Mouse (Mus musculus) neural tube, embryonic 10.5 days (tissue): ENCODE data around the gene Nepro.
A peak's percentile ranks its signal among the peaks of the same experiment; 100 is the strongest.

Experiments
- DNase-seq: peaks from one replicate; pipeline ENCODE4 v3.0.0-alpha.2; 2017; ENCODE audit warnings: low spot score; ENCODE audit errors: extremely low spot score

Nepro gene

DNA sequence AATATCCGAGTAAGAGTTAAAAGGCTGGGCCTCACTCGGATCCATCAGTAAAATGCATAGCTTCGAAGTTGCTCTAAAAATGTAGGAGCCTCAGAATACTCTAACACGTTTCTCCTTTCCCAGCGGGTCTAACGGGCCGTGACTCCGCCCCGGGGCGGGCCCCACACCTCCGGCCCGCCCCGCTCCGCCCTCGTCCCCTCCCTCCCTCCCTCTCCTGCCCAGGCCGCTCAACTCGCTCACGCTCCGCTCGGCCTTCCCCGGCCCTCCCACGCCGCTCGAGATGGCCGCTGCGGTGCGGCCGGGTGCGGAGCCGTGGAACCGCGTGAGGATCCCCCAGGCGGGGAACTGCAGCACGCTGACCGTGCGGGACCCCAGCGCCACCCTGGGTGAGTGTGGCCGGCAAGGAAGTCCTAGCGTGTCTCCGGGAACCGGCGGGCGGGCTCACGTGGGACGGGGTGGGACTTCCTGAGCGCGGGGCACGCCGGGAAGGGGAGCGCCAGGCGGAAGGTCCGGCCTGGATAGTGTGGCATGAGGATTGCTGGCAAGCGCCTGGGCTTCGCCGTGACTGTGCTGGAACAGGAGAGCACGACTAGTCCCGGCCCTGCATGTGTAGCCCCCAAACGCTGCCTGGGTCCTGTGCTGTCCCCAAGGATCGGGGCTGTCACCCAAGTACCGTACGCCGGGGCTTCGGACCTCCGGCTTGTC is at the start of gene Nepro:
Nepro (plus strand) TSS at position 219 of the 705 bp plus-strand sequence.
- DNase-seq = peak; percentile 99

DNA sequence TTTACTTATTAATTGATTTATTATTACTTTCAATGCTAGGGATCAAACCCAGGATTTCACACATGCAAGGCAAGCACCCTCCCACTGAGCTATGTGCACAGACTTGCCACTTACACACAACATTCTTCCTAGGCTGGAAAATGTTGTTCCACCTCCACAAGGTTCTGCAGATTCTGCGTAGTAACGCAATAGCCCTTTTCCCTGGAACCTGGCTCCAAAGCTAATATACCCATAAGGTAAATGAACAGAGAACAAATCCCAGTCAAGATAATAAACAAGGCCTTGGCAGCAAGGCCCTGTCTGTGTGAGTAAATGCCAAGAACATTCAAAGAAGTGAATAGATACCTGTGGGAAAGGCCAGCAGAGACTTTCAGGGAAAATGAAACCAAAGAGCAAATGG is 47.7 kb upstream of the Nepro start:
- DNase-seq = no peak

DNA sequence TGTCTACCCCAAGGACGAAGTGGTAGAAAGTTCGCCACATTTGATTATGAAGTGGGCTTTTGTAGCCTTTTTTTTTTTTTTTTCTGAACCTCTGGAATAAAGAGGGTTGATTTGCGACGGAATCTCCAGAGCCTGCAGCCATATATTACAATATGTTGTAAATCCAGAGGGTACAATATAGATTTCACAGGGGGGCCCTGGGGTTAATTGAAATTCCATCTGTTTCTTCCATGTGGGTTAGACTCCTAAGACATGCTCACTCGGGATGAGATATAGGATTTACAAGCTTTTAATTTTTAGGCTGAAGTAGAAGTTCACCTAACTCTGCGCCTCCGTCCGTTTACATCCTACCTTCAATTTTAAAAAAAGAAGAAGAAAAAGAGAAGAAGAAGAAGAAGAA is 45.0 kb upstream of the Nepro start:
- DNase-seq = no peak

DNA sequence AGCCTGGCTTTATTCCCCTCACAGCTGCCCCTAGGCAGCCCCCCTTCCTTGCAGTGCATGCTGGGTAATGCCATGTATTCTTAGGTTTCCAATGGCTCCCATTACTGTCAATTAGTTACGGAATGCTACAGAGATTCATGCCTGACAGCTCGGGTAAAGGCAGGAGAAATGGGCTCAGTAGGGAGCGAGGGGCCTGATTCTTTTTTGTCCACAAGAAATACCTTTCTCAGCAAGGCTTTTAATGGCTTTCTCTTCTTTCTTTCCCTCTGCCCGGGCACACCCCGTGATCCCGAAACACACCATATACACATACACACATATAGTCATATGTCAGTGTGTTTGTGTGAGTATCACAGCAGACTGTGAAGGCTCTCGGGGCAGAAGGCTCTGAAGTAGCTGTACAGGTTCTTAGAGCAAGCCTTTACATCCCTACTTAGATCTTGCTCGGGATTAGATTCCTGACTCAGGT is 44.6 kb upstream of the Nepro start:
- peak; percentile 68 for DNase-seq

DNA sequence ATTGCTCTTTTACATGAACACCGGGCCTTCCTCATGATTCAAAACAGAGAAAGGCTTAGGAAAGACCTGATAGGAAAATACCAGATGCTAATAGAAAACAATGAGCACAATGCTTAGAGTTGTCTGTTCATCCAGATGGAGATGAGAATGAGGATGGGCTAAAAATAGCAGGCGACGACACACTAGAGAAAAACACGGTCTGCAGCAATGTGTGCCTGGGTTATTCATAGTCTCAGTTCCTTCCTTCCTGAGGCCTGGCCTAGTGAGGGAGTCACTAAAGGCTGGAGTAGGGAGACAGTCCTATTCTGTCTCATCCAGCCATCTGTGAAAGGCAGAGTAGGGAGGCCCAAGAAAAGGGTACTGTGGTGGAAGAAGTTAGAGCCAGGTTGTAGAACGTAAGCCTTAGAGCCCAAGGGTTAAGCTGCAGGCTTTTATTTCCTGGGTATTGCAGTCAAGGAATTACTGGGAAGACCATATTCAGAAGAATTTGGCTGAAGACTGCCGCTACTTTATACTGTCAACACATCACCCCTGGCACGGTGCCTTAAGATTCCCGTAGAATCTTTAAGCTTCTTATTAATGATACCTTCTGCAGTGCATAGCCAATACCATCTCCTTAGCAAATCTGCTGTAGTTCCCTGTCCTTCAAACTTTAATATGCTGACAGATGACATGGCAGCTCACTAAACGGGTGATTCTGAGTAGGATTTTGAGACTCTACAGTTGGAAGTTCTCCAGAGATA is 43.2 kb upstream of the Nepro start:
- no peak for DNase-seq

DNA sequence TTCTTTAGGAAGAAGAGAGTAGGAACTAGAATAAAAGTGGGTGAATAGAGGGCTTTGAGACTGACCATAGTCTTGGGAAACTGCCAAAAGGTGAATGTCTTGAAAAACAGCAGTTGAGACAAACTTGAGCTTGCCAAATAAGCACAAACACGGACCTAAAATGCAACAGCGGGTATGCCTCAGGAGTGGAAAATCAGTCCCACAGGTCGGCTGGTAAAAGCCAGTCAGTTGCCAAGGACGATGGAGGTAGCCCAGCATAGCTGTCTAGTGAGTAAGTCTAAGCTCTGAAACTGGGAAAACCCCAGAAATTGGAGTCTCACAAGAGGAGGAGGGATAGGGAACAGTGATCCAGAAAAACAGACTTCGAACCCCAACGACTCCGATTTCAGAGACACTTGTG is 39.5 kb upstream of the Nepro start:
- DNase-seq = no peak

DNA sequence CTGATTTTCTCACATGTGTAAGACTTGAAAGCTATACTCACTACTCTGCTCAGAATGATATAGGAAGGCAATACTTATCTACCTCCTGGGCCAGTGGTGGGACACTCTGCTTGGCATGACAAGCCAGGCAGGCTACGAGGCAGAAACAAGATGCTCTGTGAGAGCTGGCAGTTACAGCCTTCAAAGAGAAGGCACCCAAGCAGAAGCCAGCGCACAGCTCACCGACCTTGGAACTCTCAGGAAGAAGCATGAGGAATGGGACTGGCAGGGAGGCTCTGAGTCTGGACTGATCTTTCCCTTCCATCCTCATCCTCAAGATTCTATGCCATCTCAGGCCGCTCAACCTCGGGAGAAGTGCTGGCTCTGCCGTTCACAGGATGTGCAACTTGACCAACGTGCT is 38.7 kb upstream of the Nepro start:
- DNase-seq = no peak

DNA sequence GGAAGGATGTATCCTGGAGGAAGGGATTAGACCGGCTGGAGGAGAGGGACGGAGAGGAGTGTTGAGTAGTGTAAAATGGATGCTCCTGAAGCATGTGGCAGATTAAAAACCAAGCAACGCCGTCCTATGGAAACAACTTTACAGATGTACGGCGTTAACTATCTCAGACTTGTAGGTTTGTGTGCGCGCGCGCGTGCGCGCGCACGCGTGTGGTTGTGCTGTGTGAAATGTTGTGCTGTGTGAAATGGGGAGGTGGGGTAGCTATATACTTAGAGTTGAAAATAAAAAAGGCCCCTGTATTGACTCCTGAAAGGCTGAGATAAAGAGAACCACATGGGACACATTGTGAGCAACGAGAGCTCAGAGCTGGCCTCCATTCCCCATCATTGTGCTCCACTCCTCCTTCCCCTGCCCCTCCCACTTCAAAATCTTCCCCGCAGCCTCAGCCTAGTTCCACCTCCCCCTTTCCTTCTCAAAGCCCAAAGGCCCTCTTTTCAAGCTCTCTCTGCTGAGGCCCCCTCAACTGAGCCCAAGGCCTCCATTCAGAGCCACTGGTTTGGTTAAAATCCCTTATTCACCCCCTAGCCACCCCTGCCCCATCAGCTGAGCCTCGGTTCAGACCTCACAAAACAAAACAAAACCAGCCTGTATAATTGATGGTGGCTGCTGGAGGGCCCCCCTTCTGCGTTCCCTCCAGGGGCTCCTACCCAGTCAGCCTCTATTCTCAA is 36.9 kb upstream of the Nepro start:
- DNase-seq = peak; percentile 40

DNA sequence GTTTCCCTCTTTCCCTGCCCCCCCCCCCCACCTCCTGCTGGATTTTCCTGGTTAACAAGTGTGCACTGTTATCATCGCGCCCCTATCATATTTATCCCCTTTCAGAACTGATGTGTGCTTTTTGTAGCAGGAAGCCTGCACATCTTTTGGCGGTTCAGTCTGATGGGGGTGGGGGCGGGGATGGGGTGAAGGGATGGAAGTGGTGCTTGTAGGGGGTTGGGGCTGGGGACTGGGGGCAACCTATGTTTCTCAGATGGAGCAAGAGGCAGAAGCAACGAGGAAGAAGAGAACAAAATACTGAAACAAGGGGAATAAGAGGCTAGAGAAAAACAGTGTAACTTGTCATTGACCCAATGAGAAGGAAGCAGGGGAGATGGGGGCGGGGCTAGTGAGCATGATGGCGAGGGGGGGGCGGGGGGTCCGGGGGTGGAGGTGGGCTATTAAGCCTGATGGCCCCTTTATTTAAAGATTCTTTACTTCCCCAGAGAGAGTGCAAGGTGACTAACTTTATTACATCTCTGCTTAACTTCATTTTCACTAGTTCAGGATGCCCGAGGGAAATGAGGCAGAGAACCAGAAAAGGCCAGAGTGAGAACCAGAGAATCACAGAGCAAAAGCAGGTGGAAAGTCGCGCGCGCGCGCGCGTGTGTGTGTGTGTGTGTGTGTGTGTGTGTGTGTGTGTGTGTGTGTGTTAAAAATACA is 36.2 kb upstream of the Nepro start:
- peak; percentile 69 for DNase-seq

DNA sequence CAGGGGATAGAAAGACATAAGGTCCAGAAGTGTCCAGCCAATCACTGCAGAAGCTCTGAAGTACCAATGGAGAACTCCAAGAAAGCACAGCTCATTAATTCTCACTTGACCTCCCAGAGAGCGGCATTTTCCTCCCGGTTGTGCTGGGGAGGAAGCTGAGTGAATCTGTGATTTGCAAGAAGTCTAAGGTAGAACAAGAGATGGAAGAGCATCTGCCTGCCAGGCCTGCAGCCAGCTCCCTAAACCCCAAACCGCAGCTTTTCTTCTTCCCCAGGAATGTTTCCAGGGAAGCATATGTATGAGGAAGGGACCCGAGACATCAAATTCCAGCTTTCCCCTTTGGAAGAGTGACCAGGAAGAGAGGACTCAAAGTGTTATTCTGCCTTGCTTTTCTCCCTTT is 35.6 kb upstream of the Nepro start:
- peak; percentile 57 for DNase-seq

DNA sequence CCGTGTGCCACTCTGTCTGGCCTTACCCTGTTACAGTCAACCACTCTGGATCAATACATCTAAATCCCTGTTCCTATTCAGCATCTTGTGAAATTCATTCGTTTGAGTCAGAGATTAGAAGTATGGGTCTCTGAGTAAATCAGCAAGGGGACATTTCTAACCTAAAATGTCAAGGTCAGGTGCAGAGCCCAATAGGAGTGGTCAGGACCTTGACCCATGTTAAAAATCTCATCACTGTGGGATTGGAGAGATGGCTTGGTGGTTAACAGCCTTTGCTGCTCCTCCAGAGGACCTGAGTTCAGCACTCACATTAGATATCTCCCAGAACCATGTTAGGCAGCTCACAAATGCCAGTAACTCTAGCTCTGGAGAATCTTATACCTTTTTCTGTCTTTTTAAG is 33.6 kb upstream of the Nepro start:
- no peak for DNase-seq

DNA sequence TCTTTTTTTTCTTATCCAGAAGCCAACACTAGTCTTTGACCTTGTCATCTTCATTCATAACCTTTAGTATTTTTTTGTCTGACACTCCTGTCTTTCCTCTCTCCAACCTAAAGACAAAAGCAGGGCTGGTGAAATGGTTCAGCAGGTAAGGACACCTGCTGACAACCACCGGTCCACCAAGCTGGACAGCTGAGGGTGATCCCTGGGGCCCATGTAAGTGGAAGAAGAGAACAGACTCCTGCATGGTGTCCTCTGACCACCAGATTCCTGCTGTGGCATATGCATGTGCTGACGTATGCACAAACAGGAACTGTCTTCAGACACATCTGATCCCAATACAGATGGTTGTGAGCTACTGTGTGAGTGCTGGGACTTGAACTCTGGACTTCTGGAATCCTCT is 33.0 kb upstream of the Nepro start:
- no peak for DNase-seq

DNA sequence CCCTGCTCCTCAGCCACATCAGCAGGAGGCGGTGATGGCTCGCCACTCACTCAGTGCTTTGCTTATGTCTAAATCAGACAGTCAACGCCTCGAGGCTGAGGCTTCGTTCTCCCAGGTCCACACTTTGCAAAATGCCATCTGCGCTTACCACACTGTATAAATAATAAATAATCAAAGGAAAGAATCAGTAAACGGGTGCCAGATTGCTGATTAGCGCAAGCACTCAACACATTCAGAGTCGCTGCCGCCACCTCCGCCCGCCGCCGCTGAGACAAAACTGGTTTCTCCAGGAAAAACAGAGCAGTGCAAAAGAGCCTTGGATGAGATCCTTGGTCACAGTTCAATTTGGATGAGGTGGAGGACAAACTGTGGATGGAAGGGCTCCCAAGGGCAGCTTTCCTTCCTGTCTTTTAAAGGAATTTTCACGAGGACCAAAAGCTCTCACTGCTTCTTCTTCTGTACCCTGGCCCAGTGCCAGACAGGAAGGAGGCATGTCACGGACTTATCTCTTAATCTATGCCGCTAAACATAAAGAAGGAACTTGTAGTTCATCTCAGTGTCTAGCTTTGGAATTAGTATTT is 32.5 kb upstream of the Nepro start:
- DNase-seq = no peak

DNA sequence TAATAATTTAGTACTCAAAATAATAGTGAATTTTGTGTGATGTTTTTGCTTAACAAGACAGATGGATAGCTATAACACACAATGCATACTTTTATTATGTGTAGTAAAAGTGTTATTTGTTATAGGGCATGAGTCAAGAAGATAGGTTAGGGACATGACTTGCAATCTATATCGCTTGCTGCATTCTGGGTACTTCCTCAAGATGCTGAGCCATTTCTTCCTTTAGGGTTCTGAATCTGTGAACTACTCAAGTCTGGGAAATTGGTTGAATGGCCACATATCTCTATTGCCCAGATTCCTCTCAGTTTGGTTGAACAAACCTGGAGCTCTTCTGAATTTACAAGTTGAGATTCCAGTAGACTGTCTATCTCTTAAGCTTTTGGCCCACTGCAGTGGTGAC is 31.6 kb upstream of the Nepro start:
- DNase-seq = no peak

DNA sequence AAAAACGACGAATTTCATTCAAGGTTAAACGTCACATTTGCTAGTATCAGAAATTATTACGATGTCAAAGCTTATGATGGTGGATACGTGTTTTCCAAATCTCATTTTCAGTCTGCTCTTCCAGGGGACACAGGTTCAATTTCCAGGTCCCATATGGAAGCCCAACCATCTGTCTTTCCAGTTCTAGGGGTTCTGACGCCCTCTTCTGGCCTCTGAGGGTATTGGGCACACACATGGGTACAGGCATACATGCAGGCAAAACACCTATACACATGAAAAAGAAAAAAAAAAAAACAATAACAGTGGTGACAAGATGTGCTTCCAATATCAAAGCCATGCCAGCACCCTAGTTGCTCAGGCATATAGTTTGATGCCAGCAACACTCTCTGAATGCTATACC is 30.4 kb upstream of the Nepro start:
- no peak for DNase-seq

DNA sequence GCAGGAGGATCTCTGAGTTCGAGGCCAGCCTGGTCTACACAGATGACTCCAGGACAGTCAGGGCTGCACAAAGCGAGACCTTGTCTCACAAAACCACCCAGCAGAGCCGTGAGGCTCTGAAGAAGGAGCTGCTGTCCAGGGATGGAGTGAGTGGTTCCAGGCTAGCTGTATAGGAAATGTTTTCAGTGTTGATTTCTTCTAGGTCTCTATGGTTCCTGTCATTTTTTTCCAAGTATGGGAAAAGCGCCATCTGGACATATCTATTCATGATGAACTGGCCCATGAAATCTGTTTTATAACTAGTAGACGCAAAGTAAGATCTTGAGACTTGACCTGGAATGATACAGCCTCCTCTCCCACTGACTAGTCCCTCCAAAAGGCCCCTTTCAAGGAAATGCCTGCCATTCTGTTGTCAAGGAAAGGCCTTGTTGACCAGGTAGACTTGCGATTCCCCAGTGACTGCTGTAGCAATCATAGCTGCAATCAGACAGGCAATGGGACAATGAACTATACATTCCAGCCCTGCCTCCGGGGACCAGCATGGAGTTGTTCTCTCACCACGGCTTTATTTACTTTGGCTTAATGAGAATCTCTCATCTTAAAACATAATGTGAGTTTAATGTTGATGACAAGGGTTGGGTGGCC is 28.8 kb upstream of the Nepro start:
- DNase-seq = no peak

DNA sequence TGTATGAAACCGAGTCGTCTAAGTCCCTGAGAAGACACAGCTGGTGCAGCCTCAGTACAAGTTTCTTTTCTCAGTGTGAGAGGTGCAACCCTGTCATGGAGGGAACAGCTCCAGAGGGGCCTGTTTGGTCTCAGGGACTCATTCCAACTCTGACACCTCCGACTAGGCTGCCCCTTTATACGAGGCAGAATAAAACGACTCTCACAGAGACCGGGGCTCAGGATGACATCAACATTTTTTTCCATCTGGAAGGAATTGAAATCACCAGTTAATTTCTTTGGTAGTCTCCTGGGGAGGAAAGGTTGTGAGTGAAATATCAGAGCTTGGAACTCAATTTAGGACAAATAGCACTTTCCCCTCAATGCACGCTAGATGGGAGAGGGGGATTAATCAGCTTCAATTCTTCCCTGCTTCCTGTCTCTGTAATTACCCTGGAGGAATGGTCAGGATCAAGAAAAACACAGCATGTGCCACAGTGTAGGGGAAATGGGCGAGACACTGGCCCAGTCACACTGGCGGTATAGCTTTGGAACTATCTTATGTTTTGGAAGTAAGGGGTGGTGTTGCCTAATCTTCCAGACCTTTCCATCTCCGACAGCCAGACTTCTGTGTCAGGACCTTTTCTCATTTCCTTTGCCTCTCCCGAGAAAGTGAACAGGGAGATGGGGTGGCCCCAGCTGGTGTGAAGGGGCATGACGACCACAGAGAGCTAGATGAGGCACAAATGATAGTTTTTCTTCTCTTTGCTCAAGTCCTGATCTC is 28.1 kb upstream of the Nepro start:
- DNase-seq = no peak

DNA sequence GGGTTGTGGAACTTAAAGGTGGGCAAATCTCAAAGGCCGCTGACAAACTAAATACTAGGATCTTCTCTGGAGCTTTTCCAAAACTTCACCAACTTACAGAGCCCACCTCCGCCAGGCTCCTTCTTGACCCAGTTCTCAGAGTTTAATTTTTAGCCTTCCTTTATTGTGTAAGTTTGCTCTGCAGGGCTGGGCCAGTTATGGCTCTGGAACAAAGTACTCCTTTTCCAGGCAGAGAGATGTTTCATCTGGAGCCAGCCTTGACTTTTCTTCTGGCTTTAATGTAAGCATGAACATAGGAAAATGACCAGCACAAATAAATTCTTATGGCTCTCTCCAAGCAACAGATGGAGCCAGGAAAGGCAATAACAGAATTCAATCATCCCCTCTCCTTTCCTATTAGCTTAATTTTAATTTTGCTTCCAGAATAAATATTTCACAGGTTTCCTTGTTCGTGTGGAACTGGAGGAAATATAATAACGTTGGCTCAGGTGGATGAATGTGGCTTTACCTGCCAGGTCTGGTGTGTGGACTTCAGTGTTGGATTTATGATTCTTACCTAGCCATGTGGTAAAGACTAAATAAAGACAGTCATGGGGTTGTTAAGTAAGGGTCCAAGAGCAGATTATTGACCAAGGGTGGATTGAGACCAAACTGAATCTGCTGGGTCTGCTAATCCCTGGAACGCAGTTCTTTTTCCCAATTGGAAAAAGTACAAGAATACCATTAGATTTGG is 26.5 kb upstream of the Nepro start:
- no peak for DNase-seq

DNA sequence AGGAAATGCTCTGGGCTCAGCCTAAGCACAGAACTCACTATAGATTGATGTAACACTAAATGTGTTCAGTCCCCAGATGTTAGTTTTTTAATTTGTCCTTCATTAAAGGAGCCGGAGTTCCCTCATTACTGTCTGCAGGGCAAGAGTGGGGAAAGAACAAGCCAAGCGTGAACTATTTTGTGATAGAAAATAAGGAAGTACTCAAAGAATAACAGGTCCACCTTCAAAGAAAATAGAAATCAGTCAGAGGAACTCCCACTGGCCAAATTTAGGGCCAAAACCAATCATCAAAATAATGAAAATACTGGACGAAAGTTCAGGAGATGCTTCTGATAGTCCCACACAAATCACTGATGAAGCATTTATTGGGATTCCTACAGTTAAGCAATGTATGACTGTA is 22.9 kb upstream of the Nepro start:
- no peak for DNase-seq
